In the genomic region with DNA sequence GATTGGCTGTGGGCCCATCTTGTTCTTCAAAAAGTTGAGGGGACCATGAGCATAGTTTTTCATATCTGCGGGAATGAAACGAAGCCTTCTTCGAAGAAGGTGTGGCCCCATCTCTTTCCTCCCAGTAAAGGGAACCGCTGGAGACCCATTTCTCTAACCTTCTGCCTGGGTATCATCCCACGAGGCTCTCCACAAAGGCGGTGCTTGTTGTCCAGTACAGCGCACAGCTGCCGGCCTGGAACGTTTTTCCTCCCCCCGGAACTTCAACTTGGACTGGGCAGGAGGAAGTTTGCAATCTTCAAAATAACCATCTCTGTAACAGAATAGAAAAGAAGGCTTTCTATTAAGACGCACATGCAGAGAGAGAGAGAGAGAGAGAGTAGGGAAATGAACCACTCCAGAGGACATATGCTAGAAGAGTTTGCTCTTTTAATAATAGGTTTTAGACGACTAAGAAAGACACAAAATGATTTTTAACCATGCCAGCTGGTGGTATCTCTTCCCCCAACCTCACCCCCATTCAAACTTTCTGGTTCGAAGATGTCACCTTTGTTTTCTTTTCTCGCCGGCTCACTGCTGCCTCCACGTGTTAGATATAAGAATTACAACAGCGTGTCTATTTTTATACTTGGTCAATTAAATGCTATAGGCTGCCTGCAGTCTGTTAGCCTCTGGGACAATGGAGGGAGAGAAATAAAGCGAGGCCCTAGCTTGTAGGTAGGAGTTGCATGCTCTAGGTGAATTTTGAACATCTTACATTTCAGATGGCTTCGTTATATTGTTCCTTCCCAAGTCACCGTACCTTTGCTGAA, we compare ENCODE assay signal across 8 mouse cellular contexts. TPM values are rescaled to one million over a fixed set of nuclear protein-coding genes. Genes with fewer than 3 reads are reported as not detected.
DNase-seq lines count a peak whose midpoint lies in the region; ATAC-seq and TF ChIP-seq lines count a peak whose summit lies in the region.
"Had no signal": no experiment of that assay in that cellular context is flagged by ENCODE, and none has a peak within 500 bp of the region (broad histone marks: within the 10 kb centered on the region; RNA-seq: fewer than 3 reads in every experiment).

No protein-coding gene starts in this region.

- H3K4me2 ChIP-seq in heart, embryonic 15.5 days, result 0 out of 2 replicates have a peak overlapping the region, but pooled peaks have one; percentile 30
- no peak overlapping the region for H3K4me2 ChIP-seq in liver, postnatal 0 days (ENCODE audit: low read depth, low read length)
- H3K4me2 ChIP-seq: midbrain, embryonic 12.5 days had no signal

- no peak for TF ChIP-seq EP300 in liver, postnatal 0 days (IDR thresholded peaks at IDR 0.05; ENCODE audit: low read depth)

- no peak overlapping the region for H3K4me3 ChIP-seq in ES-E14 (ENCODE audit: insufficient read depth in 1 of 2, low read depth in 1 of 2, low read length in 2 of 2, poor library complexity in 1 of 2, severe bottlenecking in 1 of 2)
- H3K4me3 ChIP-seq in heart, embryonic 15.5 days, result no peak overlapping the region
- no peak overlapping the region for H3K4me3 ChIP-seq in liver, postnatal 0 days (ENCODE audit: low read depth, low read length)
- H3K4me3 ChIP-seq: midbrain, embryonic 12.5 days had no signal

- DNase-seq in ES-E14 (ENCODE audit: low read depth, low spot score), result peak; percentile 58
- DNase-seq in adrenal gland, adult 18-20 months (ENCODE audit: low spot score in 2 of 2), result peak; percentile 42 to 49
- peak; percentile 73 for DNase-seq in embryo, embryonic 11 days
- DNase-seq in kidney, postnatal 25 days, result peak; percentile 56 to 70
- peak; percentile 45 for DNase-seq in liver, postnatal 0 days

- no peak overlapping the region for H3K27ac ChIP-seq in ES-E14 (ENCODE audit: insufficient read depth, low read depth, low read length, poor library complexity, severe bottlenecking)
- H3K27ac ChIP-seq in heart, embryonic 15.5 days, result peak overlapping the region; percentile 64
- no peak overlapping the region for H3K27ac ChIP-seq in liver, postnatal 0 days (ENCODE audit: low read depth)

- H3K9ac ChIP-seq in ES-E14 (ENCODE audit: insufficient read depth, low read depth, low read length, poor library complexity, severe bottlenecking), result no peak overlapping the region
- no peak overlapping the region for H3K9ac ChIP-seq in heart, embryonic 15.5 days
- no peak overlapping the region for H3K9ac ChIP-seq in liver, postnatal 0 days (replicated peaks)
- H3K9ac ChIP-seq: midbrain, embryonic 12.5 days had no signal

- H3K27me3 ChIP-seq in heart, embryonic 15.5 days, result no peaks in the 10 kb centered on the region
- H3K27me3 ChIP-seq in liver, postnatal 0 days (ENCODE audit: insufficient read depth, low read length), result no peaks in the 10 kb centered on the region
- H3K27me3 ChIP-seq: midbrain, embryonic 12.5 days had no signal

- no peaks in the 10 kb centered on the region for H3K36me3 ChIP-seq in ES-E14 (ENCODE audit: control insufficient read depth, insufficient read depth, low read length, poor library complexity, severe bottlenecking)
- H3K36me3 ChIP-seq in heart, embryonic 15.5 days, result no peaks in the 10 kb centered on the region
- no peaks in the 10 kb centered on the region for H3K36me3 ChIP-seq in liver, postnatal 0 days (replicated peaks; ENCODE audit: insufficient read depth, low read length)
- H3K36me3 ChIP-seq: midbrain, embryonic 12.5 days had no signal

- in situ Hi-C loops in ES-E14 (cut with MboI; ENCODE audit: low sequenced_read_pairs in 2 of 2, unreplicated experiment in 2 of 2), result no loop called here

- peaks cover 0 to 9% of the 10 kb centered on the region in 2 experiments; a peak in 1 of 4 replicates for H3K4me1 ChIP-seq in ES-E14 (ENCODE audit: control insufficient read depth in 2 of 2, insufficient read depth in 2 of 2, low read length in 2 of 2, poor library complexity in 1 of 2)
- peaks cover 15% of the 10 kb centered on the region for H3K4me1 ChIP-seq in heart, embryonic 15.5 days (replicated peaks)
- H3K4me1 ChIP-seq in liver, postnatal 0 days (ENCODE audit: insufficient read depth), result 0 out of 2 replicates have a peak, but pooled peaks cover 5% of the 10 kb centered on the region

- 0 out of 2 replicates have a peak, but pooled peaks have one; percentile 24 for ATAC-seq in heart, embryonic 15.5 days (replicated peaks; ENCODE audit: insufficient number of reproducible peaks, insufficient read depth, low FRiP score, low read depth)
- ATAC-seq in liver, postnatal 0 days, result no peak
- ATAC-seq in neutrophil, adult 5-6 weeks (ENCODE audit: extremely low read depth, insufficient number of reproducible peaks, low FRiP score, poor library complexity, severe bottlenecking), result peak; percentile 68

- TF ChIP-seq CTCF in liver, postnatal 0 days (IDR thresholded peaks at IDR 0.05; ENCODE audit: low read depth), result peak; percentile 85

- H3K9me3 ChIP-seq in ES-E14 (ENCODE audit: control insufficient read depth, insufficient read depth, low read depth, low read length), result no peaks in the 10 kb centered on the region
- no peaks in the 10 kb centered on the region for H3K9me3 ChIP-seq in heart, embryonic 15.5 days (replicated peaks)
- no peaks in the 10 kb centered on the region for H3K9me3 ChIP-seq in liver, postnatal 0 days (ENCODE audit: low read length)
- H3K9me3 ChIP-seq: midbrain, embryonic 12.5 days had no signal

- 40% methylated on average over 20 of the region's 20 CpGs for WGBS in heart, embryonic 15.5 days
- 42% methylated on average over 20 of the region's 20 CpGs for WGBS in liver, postnatal 0 days (ENCODE audit: insufficient replicate concordance)

TF ChIP-seq in ES-E14, 5 proteins besides CTCF, POLR2A, EP300 and RAD21:
- TF ChIP-seq ZC3H11A (IDR thresholded peaks at IDR 0.05; ENCODE audit: borderline replicate concordance, low read depth, low read length) (0 out of 2 replicates have a peak, but pooled peaks have one; percentile 40), ZNF384 (IDR thresholded peaks at IDR 0.05; ENCODE audit: low read depth, low read length) (no peak)

RNA-seq across cellular contexts. Expression of a gene that starts 9.1 kb away (rescaled TPM):
- not detected in 2 replicates for total RNA-seq in ES-E14 (2012; rRNA removed)
- total RNA-seq in adrenal gland, adult 18-20 months (2021), result not detected
- 0.06 TPM in 1 of 2 replicates, not detected in the other for polyA plus RNA-seq in heart, embryonic 15.5 days (2015; fragmentation: Nextera tagmentation; extraction: Ambion mirVana)
- polyA plus RNA-seq in liver, postnatal 0 days (2015; fragmentation: Nextera tagmentation; extraction: Ambion mirVana), result not detected in 2 replicates
- total RNA-seq in neutrophil, adult 5-6 weeks (2017), result 0.70 TPM in 1 of 2 replicates, not detected in the other
- polyA plus RNA-seq: midbrain, embryonic 12.5 days had no signal

RNA-seq across cellular contexts. Expression of a gene that starts 31.3 kb away (rescaled TPM):
- total RNA-seq in ES-E14 (2012; rRNA removed), result 9.0 and 13.9 TPM in 2 replicates
- 10 to 100 TPM; 25.6 to 27.8 TPM for total RNA-seq in adrenal gland, adult 18-20 months (2021)
- polyA plus RNA-seq in heart, embryonic 15.5 days (2015; fragmentation: Nextera tagmentation; extraction: Ambion mirVana), result 6.6 and 10.2 TPM in 2 replicates
- polyA plus RNA-seq in liver, postnatal 0 days (2015; fragmentation: Nextera tagmentation; extraction: Ambion mirVana), result 1.9 and 2.9 TPM in 2 replicates
- 92.8 and 95.4 TPM in 2 replicates for total RNA-seq in neutrophil, adult 5-6 weeks (2017)
